Mouse (Mus musculus): ENCODE results near the gene Gsk3b. TPM values are rescaled to one million over a fixed set of nuclear protein-coding genes. Genes with fewer than 3 reads are reported as not detected.

Gene Gsk3b
- total and polyA plus RNA-seq, 3 experiments, result 6.1 to 30.8 (median 15.5) TPM

- Histone ChIP-seq H3K79me2 (replicated peaks; ENCODE audit: control insufficient read depth, extremely low read depth, insufficient read depth, poor library complexity, severe bottlenecking) (peaks cover 36% of the 10 kb centered on the region), H3K4me3 (replicated peaks in 1 of 3; ENCODE audit: low read depth in 2 of 3, low read length in 2 of 3, poor library complexity in 1 of 3) (no peak overlapping the region), H3K27me3 (replicated peaks) (no peaks in the 10 kb centered on the region), H3K9ac (ENCODE audit: insufficient read depth, low read depth) (no peak overlapping the region), H3K9me3 (replicated peaks; ENCODE audit: low read length) (no peaks in the 10 kb centered on the region), H3K36me3 (replicated peaks in 1 of 2; ENCODE audit: control insufficient read depth in 1 of 2, insufficient read depth in 1 of 2, low read length in 1 of 2) (peaks cover 5 to 40% of the 10 kb centered on the region in 2 experiments), H3K4me2 (ENCODE audit: insufficient read depth, low read depth, poor library complexity, severe bottlenecking) (no peak overlapping the region), H3K4me1 (ENCODE audit: control insufficient read depth in 1 of 2, insufficient read depth in 2 of 2) (peaks cover 2 to 20% of the 10 kb centered on the region in 2 experiments; a peak in 2 of 4 replicates), H3K27ac (ENCODE audit: insufficient read depth, low read depth) (no peak overlapping the region)
- in situ Hi-C loops (cut with MboI; ENCODE audit: low pct_ligation_motif_present, low pct_unique_long_range_greater_than_20kb, low sequenced_read_pairs), result no loop called here
- TF ChIP-seq TBP (conservative IDR thresholded peaks at IDR 0.05; ENCODE audit: low read depth, low read length) (no peak), ELF1 (IDR thresholded peaks at IDR 0.05; ENCODE audit: low read depth, low read length) (no peak), NRF1 (IDR thresholded peaks at IDR 0.05; ENCODE audit: low read depth, low read length) (no peak), MEF2A (IDR thresholded peaks at IDR 0.05; ENCODE audit: borderline replicate concordance, low read depth, low read length) (no peak), RAD21 (IDR thresholded peaks at IDR 0.05; ENCODE audit: low read depth, low read length) (no peak), ZKSCAN1 (IDR thresholded peaks at IDR 0.05; ENCODE audit: borderline replicate concordance, low read depth, low read length) (no peak), PAX5 (IDR thresholded peaks at IDR 0.05; ENCODE audit: low read length) (no peak), RCOR1 (conservative IDR thresholded peaks at IDR 0.05; ENCODE audit: low read depth, low read length) (no peak), SMC3 (IDR thresholded peaks at IDR 0.05; ENCODE audit: low read depth, low read length) (no peak), NELFE (IDR thresholded peaks at IDR 0.05; ENCODE audit: low read depth, low read length) (no peak), GABPA (IDR thresholded peaks at IDR 0.05; ENCODE audit: insufficient replicate concordance, low read depth, low read length) (no peak), UBTF (IDR thresholded peaks at IDR 0.05; ENCODE audit: low read depth, low read length) (no peak), E2F4 (IDR thresholded peaks at IDR 0.05; ENCODE audit: insufficient replicate concordance, low read depth, low read length) (no peak), JUND (conservative IDR thresholded peaks at IDR 0.05; ENCODE audit: low read depth, low read length) (no peak), CHD2 (IDR thresholded peaks at IDR 0.05; ENCODE audit: low read length) (no peak), MYC (IDR thresholded peaks at IDR 0.05; ENCODE audit: low read depth, low read length) (no peak), IRF4 (IDR thresholded peaks at IDR 0.05; ENCODE audit: low read depth, low read length) (no peak), POLR2AphosphoS2 (IDR thresholded peaks at IDR 0.05; ENCODE audit: low read depth, low read length) (no peak), ZC3H11A (IDR thresholded peaks at IDR 0.05; ENCODE audit: low read depth, low read length) (no peak)
- dilution Hi-C loops (cut with MboI; ENCODE audit: extremely low pct_ligation_motif_present, extremely low pct_unique_long_range_greater_than_20kb, low sequenced_read_pairs), result no loop called here
- no peak for DNase-seq (ENCODE audit: extremely low read depth)
Observed at GRCm38 (mm10) chr16:38118723-38119122, 29.9 kb downstream of the Gsk3b start.

DNA sequence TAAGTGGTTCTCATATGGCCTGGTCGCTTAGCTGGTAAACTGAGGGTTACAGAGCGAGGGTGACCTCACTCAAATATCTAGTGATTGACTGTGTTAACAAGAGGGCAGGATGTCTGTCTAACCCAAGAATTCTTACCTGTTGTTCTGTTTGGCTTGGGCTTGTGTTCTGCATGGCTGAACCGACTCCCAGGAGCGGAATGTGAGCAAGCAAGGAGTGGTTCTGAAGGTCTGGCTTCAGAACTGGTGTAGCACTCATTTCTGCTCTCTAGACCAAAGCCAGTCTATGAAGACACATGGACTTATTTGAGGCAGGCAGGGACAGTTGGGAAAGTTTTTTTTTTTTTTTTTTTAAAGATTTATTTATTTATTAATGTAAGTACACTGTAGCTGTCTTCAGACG lies 30.5 kb downstream of the Gsk3b start:
- no peak overlapping the region for H3K4me3 ChIP-seq (replicated peaks in 1 of 3; ENCODE audit: low read depth in 2 of 3, low read length in 2 of 3, poor library complexity in 1 of 3)
- TF ChIP-seq CTCF (conservative IDR thresholded peaks at IDR 0.05 in 1 of 2, IDR thresholded peaks at IDR 0.05 in 1 of 2; ENCODE audit: low read depth in 2 of 2, low read length in 2 of 2) (0 out of 4 replicates have a peak, but pooled peaks of 1 of the 2 experiments have one; percentile 5), USF2 (conservative IDR thresholded peaks at IDR 0.05; ENCODE audit: low read depth, low read length) (no peak)
- H3K36me3 ChIP-seq (replicated peaks in 1 of 2; ENCODE audit: control insufficient read depth in 1 of 2, insufficient read depth in 1 of 2, low read length in 1 of 2), result peaks cover 5 to 35% of the 10 kb centered on the region in 2 experiments
- in situ Hi-C loops (cut with MboI; ENCODE audit: low pct_ligation_motif_present, low pct_unique_long_range_greater_than_20kb, low sequenced_read_pairs) (no loop called here), dilution Hi-C loops (cut with MboI; ENCODE audit: extremely low pct_ligation_motif_present, extremely low pct_unique_long_range_greater_than_20kb, low sequenced_read_pairs) (no loop called here)
- H3K9me3 ChIP-seq (replicated peaks; ENCODE audit: low read length), result no peaks in the 10 kb centered on the region
- H3K9ac ChIP-seq (ENCODE audit: insufficient read depth, low read depth), result no peak overlapping the region
- no peak for DNase-seq (ENCODE audit: extremely low read depth)
- H3K4me1 ChIP-seq (ENCODE audit: control insufficient read depth in 1 of 2, insufficient read depth in 2 of 2), result peaks cover 2 to 24% of the 10 kb centered on the region in 2 experiments; a peak in 2 of 4 replicates
- no peak overlapping the region for H3K27ac ChIP-seq (ENCODE audit: insufficient read depth, low read depth)
- peaks cover 36% of the 10 kb centered on the region for H3K79me2 ChIP-seq (replicated peaks; ENCODE audit: control insufficient read depth, extremely low read depth, insufficient read depth, poor library complexity, severe bottlenecking)
- no peaks in the 10 kb centered on the region for H3K27me3 ChIP-seq (replicated peaks)
- H3K4me2 ChIP-seq (ENCODE audit: insufficient read depth, low read depth, poor library complexity, severe bottlenecking), result no peak overlapping the region
